Mouse (Mus musculus): ENCODE measurements at regions not wholly inside any gene's neighbourhood (a gene's known extent, or its start where the extent isn't known, plus 50 kb on each side); places are given as distances from the start of the nearest gene placed in this dataset.

GRCm38 (mm10) chr1:184484801-184485200, 247.6 kb downstream of the Hlx start:
- no peak overlapping the region for H3K27ac ChIP-seq (ENCODE audit: low read depth, low read length)
- H3K9me3 ChIP-seq (ENCODE audit: control insufficient read depth, low read length): no peaks in the 10 kb centered on the region
- 84% methylated on average over 8 of the region's 8 CpGs for WGBS
- ATAC-seq (ENCODE audit: low FRiP score) (no peak), DNase-seq (ENCODE audit: low spot score) (no peak)
- no peaks in the 10 kb centered on the region for H3K4me1 ChIP-seq (replicated peaks; ENCODE audit: control insufficient read depth, insufficient read depth, low read length)
- no peaks in the 10 kb centered on the region for H3K27me3 ChIP-seq (ENCODE audit: control insufficient read depth, insufficient read depth, low read length)
- no peaks in the 10 kb centered on the region for H3K36me3 ChIP-seq (ENCODE audit: control insufficient read depth, insufficient read depth, low read length)
- no peak overlapping the region for H3K4me2 ChIP-seq (replicated peaks; ENCODE audit: low read depth, low read length)
- no peak overlapping the region for H3K4me3 ChIP-seq (ENCODE audit: low read depth, low read length)
- H3K9ac ChIP-seq (ENCODE audit: low read depth, low read length): no peak overlapping the region

- 83% methylated on average over 7 of the region's 7 CpGs for WGBS
- DNase-seq (ENCODE audit: low spot score) (no peak), ATAC-seq (ENCODE audit: low FRiP score) (no peak)
- H3K9ac ChIP-seq (ENCODE audit: low read depth, low read length): no peak overlapping the region
- H3K27me3 ChIP-seq (ENCODE audit: control insufficient read depth, insufficient read depth, low read length): no peaks in the 10 kb centered on the region
- no peaks in the 10 kb centered on the region for H3K4me1 ChIP-seq (replicated peaks; ENCODE audit: control insufficient read depth, insufficient read depth, low read length)
- no peaks in the 10 kb centered on the region for H3K9me3 ChIP-seq (ENCODE audit: control insufficient read depth, low read length)
- no peak overlapping the region for H3K4me2 ChIP-seq (replicated peaks; ENCODE audit: low read depth, low read length)
- H3K4me3 ChIP-seq (ENCODE audit: low read depth, low read length): no peak overlapping the region
- H3K36me3 ChIP-seq (ENCODE audit: control insufficient read depth, insufficient read depth, low read length): no peaks in the 10 kb centered on the region
- no peak overlapping the region for H3K27ac ChIP-seq (ENCODE audit: low read depth, low read length)
Measured at GRCm38 (mm10) chr1:184483371-184483770, 249.0 kb downstream of the Hlx start.

- Histone ChIP-seq H3K9me3 (ENCODE audit: control insufficient read depth, low read length) (no peaks in the 10 kb centered on the region), H3K36me3 (ENCODE audit: control insufficient read depth, insufficient read depth, low read length) (no peaks in the 10 kb centered on the region), H3K4me3 (ENCODE audit: low read depth, low read length) (no peak overlapping the region), H3K4me2 (replicated peaks; ENCODE audit: low read depth, low read length) (no peak overlapping the region), H3K27me3 (ENCODE audit: control insufficient read depth, insufficient read depth, low read length) (no peaks in the 10 kb centered on the region), H3K27ac (ENCODE audit: low read depth, low read length) (no peak overlapping the region), H3K9ac (ENCODE audit: low read depth, low read length) (no peak overlapping the region), H3K4me1 (replicated peaks; ENCODE audit: control insufficient read depth, insufficient read depth, low read length) (no peaks in the 10 kb centered on the region)
- WGBS: 81% methylated on average over 9 of the region's 9 CpGs
- DNase-seq (ENCODE audit: low spot score): no peak
- ATAC-seq (ENCODE audit: low FRiP score): no peak
Measured at GRCm38 (mm10) chr1:184482026-184482425, 250.4 kb downstream of the Hlx start.

DNA sequence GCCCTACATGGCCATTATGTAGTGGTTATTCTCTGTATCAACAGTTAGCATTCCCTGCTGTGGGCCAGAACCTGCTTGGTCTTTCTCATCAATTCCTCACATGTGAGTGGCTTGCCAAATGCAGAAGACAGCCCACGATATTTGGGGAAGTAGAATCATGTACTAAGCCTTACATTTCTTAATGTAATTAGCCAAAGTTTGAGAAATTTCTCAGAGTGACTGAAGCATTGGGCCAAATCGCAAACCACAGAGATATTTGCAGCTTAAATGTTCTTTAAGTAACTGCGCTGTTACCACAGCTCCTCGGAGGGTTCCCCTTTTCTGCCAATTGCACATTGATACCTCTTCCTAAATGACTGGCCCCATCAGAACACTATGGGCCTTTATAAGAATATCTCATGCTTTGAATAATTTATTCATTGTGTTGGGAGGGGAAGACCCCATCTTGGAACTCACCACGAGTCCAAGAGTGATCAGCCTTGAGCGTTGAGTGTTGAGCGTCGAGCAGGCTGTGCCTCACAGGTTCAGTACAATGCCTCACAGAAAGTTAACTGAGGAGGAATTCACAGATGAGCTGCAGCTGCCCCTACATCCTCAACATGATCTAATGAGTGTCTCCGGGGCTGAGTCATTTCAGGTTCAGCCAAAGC, 251.7 kb downstream of the Hlx start:
- H3K4me1 ChIP-seq (replicated peaks; ENCODE audit: control insufficient read depth, insufficient read depth, low read length): no peaks in the 10 kb centered on the region
- ATAC-seq (ENCODE audit: low FRiP score) (no peak), DNase-seq (ENCODE audit: low spot score) (no peak)
- no peak overlapping the region for H3K4me3 ChIP-seq (ENCODE audit: low read depth, low read length)
- H3K4me2 ChIP-seq (replicated peaks; ENCODE audit: low read depth, low read length): no peak overlapping the region
- no peaks in the 10 kb centered on the region for H3K27me3 ChIP-seq (ENCODE audit: control insufficient read depth, insufficient read depth, low read length)
- 91% methylated on average over 9 of the region's 9 CpGs for WGBS
- H3K9me3 ChIP-seq (ENCODE audit: control insufficient read depth, low read length): no peaks in the 10 kb centered on the region
- no peak overlapping the region for H3K27ac ChIP-seq (ENCODE audit: low read depth, low read length)
- no peaks in the 10 kb centered on the region for H3K36me3 ChIP-seq (ENCODE audit: control insufficient read depth, insufficient read depth, low read length)
- no peak overlapping the region for H3K9ac ChIP-seq (ENCODE audit: low read depth, low read length)

GRCm38 (mm10) chr1:184478006-184478405, 254.4 kb downstream of the Hlx start:
- no peaks in the 10 kb centered on the region for H3K36me3 ChIP-seq (ENCODE audit: control insufficient read depth, insufficient read depth, low read length)
- H3K27me3 ChIP-seq (ENCODE audit: control insufficient read depth, insufficient read depth, low read length): no peaks in the 10 kb centered on the region
- H3K27ac ChIP-seq (ENCODE audit: low read depth, low read length): no peak overlapping the region
- H3K9me3 ChIP-seq (ENCODE audit: control insufficient read depth, low read length): no peaks in the 10 kb centered on the region
- no peak for ATAC-seq (ENCODE audit: low FRiP score)
- no peak overlapping the region for H3K9ac ChIP-seq (ENCODE audit: low read depth, low read length)
- H3K4me2 ChIP-seq (replicated peaks; ENCODE audit: low read depth, low read length): no peak overlapping the region
- H3K4me3 ChIP-seq (ENCODE audit: low read depth, low read length): no peak overlapping the region
- H3K4me1 ChIP-seq (replicated peaks; ENCODE audit: control insufficient read depth, insufficient read depth, low read length): no peaks in the 10 kb centered on the region
- no peak for DNase-seq (ENCODE audit: low spot score)
- 82% methylated on average over 7 of the region's 7 CpGs for WGBS

GRCm38 (mm10) chr1:184462481-184463124, 269.8 kb downstream of the Hlx start:
- no peak overlapping the region for H3K4me3 ChIP-seq (ENCODE audit: low read depth, low read length)
- H3K27ac ChIP-seq (ENCODE audit: low read depth, low read length): no peak overlapping the region
- no peaks in the 10 kb centered on the region for H3K36me3 ChIP-seq (ENCODE audit: control insufficient read depth, insufficient read depth, low read length)
- no peak overlapping the region for H3K9ac ChIP-seq (ENCODE audit: low read depth, low read length)
- DNase-seq (ENCODE audit: low spot score) (no peak), ATAC-seq (ENCODE audit: low FRiP score) (no peak)
- H3K4me2 ChIP-seq (replicated peaks; ENCODE audit: low read depth, low read length): no peak overlapping the region
- WGBS: 68% methylated on average over 9 of the region's 9 CpGs
- H3K27me3 ChIP-seq (ENCODE audit: control insufficient read depth, insufficient read depth, low read length): no peaks in the 10 kb centered on the region
- no peaks in the 10 kb centered on the region for H3K4me1 ChIP-seq (replicated peaks; ENCODE audit: control insufficient read depth, insufficient read depth, low read length)
- H3K9me3 ChIP-seq (ENCODE audit: control insufficient read depth, low read length): no peaks in the 10 kb centered on the region

- Histone ChIP-seq H3K4me1 (replicated peaks; ENCODE audit: control insufficient read depth, insufficient read depth, low read length) (no peaks in the 10 kb centered on the region), H3K27me3 (ENCODE audit: control insufficient read depth, insufficient read depth, low read length) (no peaks in the 10 kb centered on the region), H3K9me3 (ENCODE audit: control insufficient read depth, low read length) (no peaks in the 10 kb centered on the region), H3K9ac (ENCODE audit: low read depth, low read length) (no peak overlapping the region), H3K4me2 (replicated peaks; ENCODE audit: low read depth, low read length) (no peak overlapping the region), H3K4me3 (ENCODE audit: low read depth, low read length) (no peak overlapping the region), H3K36me3 (ENCODE audit: control insufficient read depth, insufficient read depth, low read length) (no peaks in the 10 kb centered on the region), H3K27ac (ENCODE audit: low read depth, low read length) (no peak overlapping the region)
- ATAC-seq (ENCODE audit: low FRiP score) (no peak), DNase-seq (ENCODE audit: low spot score) (no peak)
Measured at GRCm38 (mm10) chr1:184461411-184461810, 271.0 kb downstream of the Hlx start.

- ATAC-seq (ENCODE audit: low FRiP score): no peak
- H3K4me2 ChIP-seq (replicated peaks; ENCODE audit: low read depth, low read length): no peak overlapping the region
- 89% methylated on average over 8 of the region's 8 CpGs for WGBS
Measured at GRCm38 (mm10) chr1:184456727-184457126, 275.7 kb downstream of the Hlx start.

GRCm38 (mm10) chr1:184454381-184454780, 278.0 kb downstream of the Hlx start:
- no peaks in the 10 kb centered on the region for H3K9me3 ChIP-seq (ENCODE audit: control insufficient read depth, low read length)
- no peak overlapping the region for H3K9ac ChIP-seq (ENCODE audit: low read depth, low read length)
- no peak overlapping the region for H3K4me3 ChIP-seq (ENCODE audit: low read depth, low read length)
- no peaks in the 10 kb centered on the region for H3K4me1 ChIP-seq (replicated peaks; ENCODE audit: control insufficient read depth, insufficient read depth, low read length)
- 84% methylated on average over 4 of the region's 4 CpGs for WGBS
- no peaks in the 10 kb centered on the region for H3K27me3 ChIP-seq (ENCODE audit: control insufficient read depth, insufficient read depth, low read length)
- ATAC-seq (ENCODE audit: low FRiP score): no peak
- no peak overlapping the region for H3K27ac ChIP-seq (ENCODE audit: low read depth, low read length)
- H3K36me3 ChIP-seq (ENCODE audit: control insufficient read depth, insufficient read depth, low read length): no peaks in the 10 kb centered on the region
- no peak overlapping the region for H3K4me2 ChIP-seq (replicated peaks; ENCODE audit: low read depth, low read length)
- no peak for DNase-seq (ENCODE audit: low spot score)

More at GRCm38 (mm10) chr1:184456727-184457126, 275.7 kb downstream of the Hlx start:
- no peaks in the 10 kb centered on the region for H3K9me3 ChIP-seq (ENCODE audit: control insufficient read depth, low read length)
- H3K36me3 ChIP-seq (ENCODE audit: control insufficient read depth, insufficient read depth, low read length): no peaks in the 10 kb centered on the region
- no peak overlapping the region for H3K27ac ChIP-seq (ENCODE audit: low read depth, low read length)
- H3K9ac ChIP-seq (ENCODE audit: low read depth, low read length): no peak overlapping the region
- no peak for DNase-seq (ENCODE audit: low spot score)
- H3K27me3 ChIP-seq (ENCODE audit: control insufficient read depth, insufficient read depth, low read length): no peaks in the 10 kb centered on the region
- H3K4me3 ChIP-seq (ENCODE audit: low read depth, low read length): no peak overlapping the region
- H3K4me1 ChIP-seq (replicated peaks; ENCODE audit: control insufficient read depth, insufficient read depth, low read length): no peaks in the 10 kb centered on the region

All from hindbrain, embryonic 11.5 days (tissue).